Mouse (Mus musculus): ENCODE measurements at regions not wholly inside any gene's neighbourhood (a gene's known extent, or its start where the extent isn't known, plus 50 kb on each side); places are given as distances from the start of the nearest gene placed in this dataset.

- ATAC-seq (ENCODE audit: low FRiP score), result no peak
- no peaks in the 10 kb centered on the region for H3K4me1 ChIP-seq (ENCODE audit: control insufficient read depth, insufficient read depth, low read length)
- no peaks in the 10 kb centered on the region for H3K36me3 ChIP-seq (ENCODE audit: control insufficient read depth, insufficient read depth, low read length)
- H3K4me3 ChIP-seq (ENCODE audit: low read depth, low read length), result no peak overlapping the region
- no peak overlapping the region for H3K4me2 ChIP-seq
- H3K27me3 ChIP-seq (ENCODE audit: control insufficient read depth, insufficient read depth, low read length), result no peaks in the 10 kb centered on the region
- H3K9ac ChIP-seq (ENCODE audit: low read length), result no peak overlapping the region
- no peaks in the 10 kb centered on the region for H3K9me3 ChIP-seq (ENCODE audit: control insufficient read depth, low read length)
- no peak overlapping the region for H3K27ac ChIP-seq (ENCODE audit: low read depth, low read length)
- 93% methylated on average over 4 of the region's 4 CpGs for WGBS
- no peak for DNase-seq (ENCODE audit: low spot score, missing footprints)
Observed at GRCm38 (mm10) chr9:61827721-61828120, 86.6 kb downstream of the Rplp1 start.

DNA sequence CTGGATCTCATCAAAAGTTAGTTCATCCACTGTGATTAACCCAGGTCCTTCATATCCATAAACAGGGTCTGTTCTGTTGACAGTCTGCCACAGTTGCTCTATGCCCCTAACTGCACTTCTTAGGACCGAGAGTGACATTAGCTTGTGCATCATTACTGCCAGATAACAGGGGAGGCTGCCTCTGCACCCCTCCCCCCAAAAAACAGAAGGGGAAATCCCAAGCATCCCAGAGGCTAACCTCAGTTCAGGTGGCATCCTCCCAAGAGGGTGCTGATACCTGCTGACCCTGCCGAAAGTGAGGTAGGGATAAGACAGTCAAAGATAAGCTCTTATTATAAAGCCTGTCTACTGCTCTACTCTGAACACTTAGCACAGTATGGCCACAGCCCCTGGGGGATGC, 87.3 kb downstream of the Rplp1 start:
- no peaks in the 10 kb centered on the region for H3K9me3 ChIP-seq (ENCODE audit: control insufficient read depth, low read length)
- no peak overlapping the region for H3K4me2 ChIP-seq
- DNase-seq (ENCODE audit: low spot score, missing footprints) (no peak), ATAC-seq (ENCODE audit: low FRiP score) (no peak)
- no peak overlapping the region for H3K4me3 ChIP-seq (ENCODE audit: low read depth, low read length)
- no peaks in the 10 kb centered on the region for H3K4me1 ChIP-seq (ENCODE audit: control insufficient read depth, insufficient read depth, low read length)
- WGBS, result 95% methylated on average over 2 of the region's 2 CpGs
- H3K27me3 ChIP-seq (ENCODE audit: control insufficient read depth, insufficient read depth, low read length), result no peaks in the 10 kb centered on the region
- no peak overlapping the region for H3K9ac ChIP-seq (ENCODE audit: low read length)
- H3K36me3 ChIP-seq (ENCODE audit: control insufficient read depth, insufficient read depth, low read length), result no peaks in the 10 kb centered on the region
- H3K27ac ChIP-seq (ENCODE audit: low read depth, low read length), result no peak overlapping the region

DNA sequence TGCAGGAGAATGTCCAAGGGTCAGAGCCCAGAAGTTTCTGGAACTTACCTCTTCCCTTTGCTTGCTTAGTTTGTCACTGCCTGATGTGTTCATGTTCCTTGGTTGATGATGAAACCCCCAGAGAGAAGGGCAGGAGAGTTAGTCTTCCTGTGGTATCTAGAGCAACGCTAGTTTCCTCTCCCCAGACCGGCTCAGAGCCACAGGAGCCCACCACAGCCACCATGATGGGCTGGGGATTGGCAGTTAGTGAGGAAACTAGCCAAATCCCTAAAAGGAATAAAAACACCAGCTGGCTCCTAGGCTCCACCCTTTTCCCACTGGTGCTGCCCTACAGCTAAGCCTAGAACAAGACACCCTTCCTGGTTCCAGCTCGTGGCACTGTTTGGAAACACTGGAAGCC, 87.9 kb downstream of the Rplp1 start:
- ATAC-seq (ENCODE audit: low FRiP score) (no peak), DNase-seq (ENCODE audit: low spot score, missing footprints) (no peak)
- no peaks in the 10 kb centered on the region for H3K36me3 ChIP-seq (ENCODE audit: control insufficient read depth, insufficient read depth, low read length)
- 89% methylated on average over 3 of the region's 3 CpGs for WGBS
- H3K27ac ChIP-seq (ENCODE audit: low read depth, low read length), result no peak overlapping the region
- no peak overlapping the region for H3K4me3 ChIP-seq (ENCODE audit: low read depth, low read length)
- no peaks in the 10 kb centered on the region for H3K27me3 ChIP-seq (ENCODE audit: control insufficient read depth, insufficient read depth, low read length)
- no peaks in the 10 kb centered on the region for H3K4me1 ChIP-seq (ENCODE audit: control insufficient read depth, insufficient read depth, low read length)
- no peak overlapping the region for H3K9ac ChIP-seq (ENCODE audit: low read length)
- no peaks in the 10 kb centered on the region for H3K9me3 ChIP-seq (ENCODE audit: control insufficient read depth, low read length)
- H3K4me2 ChIP-seq, result no peak overlapping the region

DNA sequence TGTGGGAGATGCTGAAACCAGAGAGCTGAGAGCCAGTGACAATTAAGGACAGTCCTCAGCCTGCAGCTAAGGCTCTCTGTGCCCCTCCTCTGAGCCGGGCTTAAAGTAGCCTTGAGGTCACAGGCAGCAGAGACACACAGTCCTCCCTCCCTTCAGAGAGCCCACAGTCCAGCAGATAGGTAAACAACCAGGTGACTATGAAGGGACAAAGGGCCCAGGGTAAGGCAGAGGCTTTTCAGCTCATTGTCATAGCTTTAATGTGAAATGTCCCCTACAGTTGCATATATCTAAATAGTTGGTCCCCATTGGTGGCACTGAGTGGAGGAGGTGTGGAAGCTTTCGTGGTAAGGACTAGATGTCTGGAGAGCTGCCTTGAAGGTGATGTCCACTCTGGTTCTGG, 88.5 kb downstream of the Rplp1 start:
- no peaks in the 10 kb centered on the region for H3K36me3 ChIP-seq (ENCODE audit: control insufficient read depth, insufficient read depth, low read length)
- DNase-seq (ENCODE audit: low spot score, missing footprints), result no peak
- H3K4me1 ChIP-seq (ENCODE audit: control insufficient read depth, insufficient read depth, low read length), result no peaks in the 10 kb centered on the region
- no peak overlapping the region for H3K4me2 ChIP-seq
- 80% methylated on average over 2 of the region's 2 CpGs for WGBS
- no peak overlapping the region for H3K4me3 ChIP-seq (ENCODE audit: low read depth, low read length)
- H3K27ac ChIP-seq (ENCODE audit: low read depth, low read length), result no peak overlapping the region
- H3K9me3 ChIP-seq (ENCODE audit: control insufficient read depth, low read length), result no peaks in the 10 kb centered on the region
- no peak overlapping the region for H3K9ac ChIP-seq (ENCODE audit: low read length)
- no peak for ATAC-seq (ENCODE audit: low FRiP score)
- no peaks in the 10 kb centered on the region for H3K27me3 ChIP-seq (ENCODE audit: control insufficient read depth, insufficient read depth, low read length)

GRCm38 (mm10) chr9:61819836-61820235, 94.5 kb downstream of the Rplp1 start:
- H3K27ac ChIP-seq (ENCODE audit: low read depth, low read length), result no peak overlapping the region
- ATAC-seq (ENCODE audit: low FRiP score), result no peak
- H3K4me2 ChIP-seq, result no peak overlapping the region
- DNase-seq (ENCODE audit: low spot score, missing footprints), result no peak
- H3K27me3 ChIP-seq (ENCODE audit: control insufficient read depth, insufficient read depth, low read length), result no peaks in the 10 kb centered on the region
- WGBS, result 77% methylated on average over 1 of the region's 1 CpGs
- no peak overlapping the region for H3K4me3 ChIP-seq (ENCODE audit: low read depth, low read length)
- H3K4me1 ChIP-seq (ENCODE audit: control insufficient read depth, insufficient read depth, low read length), result no peaks in the 10 kb centered on the region
- no peaks in the 10 kb centered on the region for H3K9me3 ChIP-seq (ENCODE audit: control insufficient read depth, low read length)
- no peaks in the 10 kb centered on the region for H3K36me3 ChIP-seq (ENCODE audit: control insufficient read depth, insufficient read depth, low read length)
- no peak overlapping the region for H3K9ac ChIP-seq (ENCODE audit: low read length)

- Histone ChIP-seq H3K9ac (ENCODE audit: low read length) (no peak overlapping the region), H3K4me1 (ENCODE audit: control insufficient read depth, insufficient read depth, low read length) (no peaks in the 10 kb centered on the region), H3K4me3 (ENCODE audit: low read depth, low read length) (no peak overlapping the region), H3K27me3 (ENCODE audit: control insufficient read depth, insufficient read depth, low read length) (no peaks in the 10 kb centered on the region), H3K36me3 (ENCODE audit: control insufficient read depth, insufficient read depth, low read length) (no peaks in the 10 kb centered on the region), H3K27ac (ENCODE audit: low read depth, low read length) (no peak overlapping the region), H3K4me2 (no peak overlapping the region), H3K9me3 (ENCODE audit: control insufficient read depth, low read length) (no peaks in the 10 kb centered on the region)
- WGBS, result 90% methylated on average over 11 of the region's 11 CpGs
- ATAC-seq (ENCODE audit: low FRiP score), result no peak
- DNase-seq (ENCODE audit: low spot score, missing footprints), result no peak
Observed at GRCm38 (mm10) chr9:61816589-61817179, 97.7 kb downstream of the Rplp1 start.

DNA sequence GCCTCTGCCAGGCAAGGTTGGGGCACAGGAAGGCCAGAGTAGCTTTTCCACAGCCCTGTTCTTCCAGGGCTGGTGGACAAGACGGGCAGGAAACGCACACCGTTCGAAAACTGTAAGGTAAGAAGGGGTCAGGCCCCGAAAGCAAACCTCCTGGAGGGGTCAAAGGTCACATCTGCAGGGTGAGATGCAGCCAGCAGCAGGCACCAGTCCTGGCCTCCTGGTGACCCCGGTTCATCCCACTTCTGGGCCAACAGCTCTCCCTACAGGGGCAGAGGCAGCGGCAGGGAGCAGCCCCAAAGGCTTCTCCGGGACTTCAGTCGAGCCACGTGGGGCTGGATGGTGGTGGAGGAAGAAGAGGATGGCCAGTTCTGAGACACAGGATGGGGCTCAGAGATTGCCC, 98.3 kb downstream of the Rplp1 start:
- ATAC-seq (ENCODE audit: low FRiP score) (no peak), DNase-seq (ENCODE audit: low spot score, missing footprints) (no peak)
- Histone ChIP-seq H3K9ac (ENCODE audit: low read length) (no peak overlapping the region), H3K36me3 (ENCODE audit: control insufficient read depth, insufficient read depth, low read length) (no peaks in the 10 kb centered on the region), H3K27me3 (ENCODE audit: control insufficient read depth, insufficient read depth, low read length) (no peaks in the 10 kb centered on the region), H3K4me2 (no peak overlapping the region), H3K9me3 (ENCODE audit: control insufficient read depth, low read length) (no peaks in the 10 kb centered on the region), H3K4me1 (ENCODE audit: control insufficient read depth, insufficient read depth, low read length) (no peaks in the 10 kb centered on the region), H3K27ac (ENCODE audit: low read depth, low read length) (no peak overlapping the region), H3K4me3 (ENCODE audit: low read depth, low read length) (no peak overlapping the region)
- 57% methylated on average over 10 of the region's 10 CpGs for WGBS

GRCm38 (mm10) chr9:61813291-61813690, 101.1 kb downstream of the Rplp1 start:
- no peaks in the 10 kb centered on the region for H3K36me3 ChIP-seq (ENCODE audit: control insufficient read depth, insufficient read depth, low read length)
- WGBS, result 92% methylated on average over 3 of the region's 3 CpGs
- no peaks in the 10 kb centered on the region for H3K4me1 ChIP-seq (ENCODE audit: control insufficient read depth, insufficient read depth, low read length)
- no peaks in the 10 kb centered on the region for H3K27me3 ChIP-seq (ENCODE audit: control insufficient read depth, insufficient read depth, low read length)
- ATAC-seq (ENCODE audit: low FRiP score) (no peak), DNase-seq (ENCODE audit: low spot score, missing footprints) (no peak)
- no peak overlapping the region for H3K27ac ChIP-seq (ENCODE audit: low read depth, low read length)
- no peak overlapping the region for H3K9ac ChIP-seq (ENCODE audit: low read length)
- no peak overlapping the region for H3K4me3 ChIP-seq (ENCODE audit: low read depth, low read length)
- no peaks in the 10 kb centered on the region for H3K9me3 ChIP-seq (ENCODE audit: control insufficient read depth, low read length)
- H3K4me2 ChIP-seq, result no peak overlapping the region

- ATAC-seq (ENCODE audit: low FRiP score) (no peak), DNase-seq (ENCODE audit: low spot score, missing footprints) (no peak)
- H3K27ac ChIP-seq (ENCODE audit: low read depth, low read length), result no peak overlapping the region
- H3K4me2 ChIP-seq, result no peak overlapping the region
- H3K9me3 ChIP-seq (ENCODE audit: control insufficient read depth, low read length), result no peaks in the 10 kb centered on the region
- H3K27me3 ChIP-seq (ENCODE audit: control insufficient read depth, insufficient read depth, low read length), result no peaks in the 10 kb centered on the region
- no peak overlapping the region for H3K9ac ChIP-seq (ENCODE audit: low read length)
- peaks cover 2% of the 10 kb centered on the region for H3K4me1 ChIP-seq (ENCODE audit: control insufficient read depth, insufficient read depth, low read length)
- no peaks in the 10 kb centered on the region for H3K36me3 ChIP-seq (ENCODE audit: control insufficient read depth, insufficient read depth, low read length)
- WGBS, result 91% methylated on average over 9 of the region's 9 CpGs
- no peak overlapping the region for H3K4me3 ChIP-seq (ENCODE audit: low read depth, low read length)
Observed at GRCm38 (mm10) chr9:61812315-61812714, 102.0 kb downstream of the Rplp1 start.

DNA sequence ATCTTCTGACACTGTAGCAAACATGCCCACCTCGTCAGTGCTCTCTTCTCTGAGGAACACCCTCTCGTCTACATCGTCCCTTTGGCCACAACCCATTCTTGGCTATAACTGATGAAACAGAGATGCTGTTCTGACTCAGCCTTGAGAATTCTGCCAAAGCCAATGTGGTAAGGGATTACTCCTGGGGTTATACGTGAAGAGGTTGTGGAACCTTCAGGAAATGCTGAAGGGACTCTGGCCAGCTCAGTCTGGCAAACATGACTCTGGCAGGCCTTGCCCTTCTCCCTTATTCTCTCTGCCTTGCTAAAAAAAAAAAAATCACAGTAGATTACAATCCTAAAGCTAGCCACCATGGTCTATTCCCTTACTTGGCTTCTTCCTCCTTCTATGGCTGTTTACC, 103.9 kb downstream of the Rplp1 start:
- no peak overlapping the region for H3K4me2 ChIP-seq
- no peaks in the 10 kb centered on the region for H3K36me3 ChIP-seq (ENCODE audit: control insufficient read depth, insufficient read depth, low read length)
- H3K27me3 ChIP-seq (ENCODE audit: control insufficient read depth, insufficient read depth, low read length), result no peaks in the 10 kb centered on the region
- peaks cover 2% of the 10 kb centered on the region for H3K4me1 ChIP-seq (ENCODE audit: control insufficient read depth, insufficient read depth, low read length)
- no peak overlapping the region for H3K9ac ChIP-seq (ENCODE audit: low read length)
- H3K27ac ChIP-seq (ENCODE audit: low read depth, low read length), result no peak overlapping the region
- no peak overlapping the region for H3K4me3 ChIP-seq (ENCODE audit: low read depth, low read length)
- WGBS, result 89% methylated on average over 4 of the region's 4 CpGs
- H3K9me3 ChIP-seq (ENCODE audit: control insufficient read depth, low read length), result no peaks in the 10 kb centered on the region
- no peak for DNase-seq (ENCODE audit: low spot score, missing footprints)
- no peak for ATAC-seq (ENCODE audit: low FRiP score)
